Mouse (Mus musculus): ENCODE data around the gene Erich6.
"Not testable (repeated sequence)": the region's sequence is repeated elsewhere in the genome, so short reads cannot be mapped to it uniquely, and the experiment has no call there.

GRCm38 (mm10) chr3:58590544-58590943 is 46.5 kb downstream of the Erich6 start:
- TF ChIP-seq POLR2A (IDR thresholded peaks at IDR 0.05; ENCODE audit: borderline replicate concordance, low read depth, low read length); CTCF (IDR thresholded peaks at IDR 0.05; ENCODE audit: low read depth, low read length): not testable (repeated sequence)
